Comparison of ENCODE assay signal across 15 mouse cellular contexts in the genomic region with DNA sequence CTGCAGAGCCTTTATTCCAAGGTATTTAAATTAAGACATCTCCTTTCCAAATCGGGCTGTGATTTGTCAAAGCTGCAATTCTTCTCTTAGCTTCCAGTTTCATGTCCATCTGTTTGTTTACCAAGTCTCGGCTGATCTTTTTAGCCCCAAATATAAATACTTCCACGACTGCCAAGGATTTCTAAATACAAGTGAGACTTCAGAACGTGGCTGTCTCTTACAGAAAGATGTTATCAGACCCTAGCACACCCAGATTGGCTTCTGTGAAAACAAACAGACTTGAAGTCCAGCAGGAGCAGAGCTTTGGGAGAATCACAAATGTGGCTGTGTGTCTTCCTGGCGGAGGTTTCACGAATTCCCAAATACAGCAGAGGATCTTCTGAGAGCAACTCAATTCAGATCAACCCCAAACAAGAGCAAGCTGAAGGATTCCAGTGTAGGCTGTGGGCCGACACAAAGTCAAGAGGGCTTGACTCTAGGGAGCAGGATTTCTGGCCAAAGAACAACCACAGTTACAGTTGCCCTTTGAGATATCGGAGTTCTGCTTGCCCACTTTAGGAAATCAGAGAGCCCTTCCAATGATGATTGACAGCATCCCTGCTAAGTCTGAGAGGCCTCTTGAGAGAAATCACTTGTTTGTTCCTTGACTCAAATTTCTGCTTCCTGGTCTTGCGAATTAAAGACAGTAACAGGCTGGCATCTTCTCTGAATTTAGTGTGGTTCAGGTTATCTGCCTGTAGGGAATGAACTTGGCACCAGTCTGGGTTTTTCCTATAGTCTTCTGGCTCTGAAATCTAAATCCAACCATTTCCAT. TPM values are rescaled to one million over a fixed set of nuclear protein-coding genes. Genes with fewer than 3 reads are reported as not detected.
DNase-seq lines count a peak whose midpoint lies in the region; ATAC-seq and TF ChIP-seq lines count a peak whose summit lies in the region.
"Had no signal": no experiment of that assay in that cellular context is flagged by ENCODE, and none has a peak within 500 bp of the region (broad histone marks: within the 10 kb centered on the region; RNA-seq: fewer than 3 reads in every experiment).

No protein-coding gene starts in this region.

- TF ChIP-seq POLR2A in small intestine, adult 2 months (IDR thresholded peaks at IDR 0.05; ENCODE audit: low read depth, low read length): no peak

- intact Hi-C loops in heart, postnatal 14 days (cut with DNase I): no loop called here

- TF ChIP-seq CTCF in small intestine, adult 2 months (IDR thresholded peaks at IDR 0.05; ENCODE audit: extremely low read depth, insufficient read length, insufficient replicate concordance, low read depth, low read length): no peak

- WGBS in limb, embryonic 15.5 days: 51% methylated on average over 9 of the region's 9 CpGs
- 55% methylated on average over 9 of the region's 9 CpGs for WGBS in limb, embryonic 10.5 days
- 46% methylated on average over 9 of the region's 9 CpGs for WGBS in embryonic facial prominence, embryonic 10.5 days
- 41% methylated on average over 9 of the region's 9 CpGs for WGBS in small intestine, adult 2 months

- H3K36me3 ChIP-seq in limb, embryonic 15.5 days: no peaks in the 10 kb centered on the region
- no peaks in the 10 kb centered on the region for H3K36me3 ChIP-seq in limb, embryonic 10.5 days
- H3K36me3 ChIP-seq in embryonic facial prominence, embryonic 10.5 days (replicated peaks): no peaks in the 10 kb centered on the region
- H3K36me3 ChIP-seq in small intestine, adult 2 months (ENCODE audit: control insufficient read depth, insufficient read depth, low read length): no peaks in the 10 kb centered on the region
- H3K36me3 ChIP-seq: forebrain, embryonic 12.5 days; liver, embryonic 15.5 days had no signal

- H3K4me2 ChIP-seq in limb, embryonic 15.5 days: no peak overlapping the region
- H3K4me2 ChIP-seq: forebrain, embryonic 12.5 days; liver, embryonic 15.5 days had no signal

- ATAC-seq in limb, embryonic 15.5 days (ENCODE audit: insufficient number of reproducible peaks, low FRiP score, low TSS enrichment, low read depth): no peak

- H3K9ac ChIP-seq in limb, embryonic 15.5 days: no peak overlapping the region
- H3K9ac ChIP-seq: forebrain, embryonic 12.5 days; liver, embryonic 15.5 days had no signal

- DNase-seq in heart, adult 11 months: peak; percentile 84
- no peak for DNase-seq in heart, postnatal 14 days
- no peak for DNase-seq in limb, embryonic 10.5 days (ENCODE audit: low spot score)
- no peak for DNase-seq in embryonic facial prominence, embryonic 10.5 days (ENCODE audit: low spot score)
- no peak for DNase-seq in thymus, postnatal 25 days
- DNase-seq in spleen, adult 12 weeks (ENCODE audit: low spot score): no peak
- DNase-seq: adrenal gland, postnatal 36 days; cerebellum, adult 8-10 months; kidney, adult 2 months; layer of hippocampus, postnatal 36 days; spleen, adult 18-20 months had no signal

- no peaks in the 10 kb centered on the region for H3K27me3 ChIP-seq in limb, embryonic 15.5 days
- no peaks in the 10 kb centered on the region for H3K27me3 ChIP-seq in limb, embryonic 10.5 days (ENCODE audit: low read depth, poor library complexity, severe bottlenecking)
- no peaks in the 10 kb centered on the region for H3K27me3 ChIP-seq in embryonic facial prominence, embryonic 10.5 days (replicated peaks; ENCODE audit: low read depth, poor library complexity, severe bottlenecking)
- no peaks in the 10 kb centered on the region for H3K27me3 ChIP-seq in small intestine, adult 2 months (ENCODE audit: control insufficient read depth, insufficient read depth, low read length)
- H3K27me3 ChIP-seq: forebrain, embryonic 12.5 days; liver, embryonic 15.5 days had no signal

- peak overlapping the region; percentile 58 for H3K27ac ChIP-seq in limb, embryonic 15.5 days
- H3K27ac ChIP-seq in limb, embryonic 10.5 days: no peak overlapping the region
- peak overlapping the region; percentile 12; the same call in 1 of the 2 replicates for H3K27ac ChIP-seq in embryonic facial prominence, embryonic 10.5 days (replicated peaks)
- peak overlapping the region; percentile 22; the same call in 1 of the 2 replicates for H3K27ac ChIP-seq in small intestine, adult 2 months (ENCODE audit: insufficient read depth, low read depth, low read length)
- H3K27ac ChIP-seq: forebrain, embryonic 12.5 days; liver, embryonic 15.5 days had no signal

- H3K4me1 ChIP-seq in limb, embryonic 15.5 days: peaks cover 40% of the 10 kb centered on the region
- H3K4me1 ChIP-seq in limb, embryonic 10.5 days: no peaks in the 10 kb centered on the region
- peaks cover 24% of the 10 kb centered on the region for H3K4me1 ChIP-seq in embryonic facial prominence, embryonic 10.5 days
- H3K4me1 ChIP-seq in small intestine, adult 2 months (ENCODE audit: control insufficient read depth, insufficient read depth, insufficient read length, low read length): peaks cover 24% of the 10 kb centered on the region; the same call in 1 of the 2 replicates

- no peaks in the 10 kb centered on the region for H3K9me3 ChIP-seq in limb, embryonic 15.5 days
- H3K9me3 ChIP-seq in limb, embryonic 10.5 days (replicated peaks): no peaks in the 10 kb centered on the region
- H3K9me3 ChIP-seq in embryonic facial prominence, embryonic 10.5 days: no peaks in the 10 kb centered on the region
- H3K9me3 ChIP-seq: liver, embryonic 15.5 days had no signal

- no peak overlapping the region for H3K4me3 ChIP-seq in limb, embryonic 15.5 days
- H3K4me3 ChIP-seq in limb, embryonic 10.5 days: no peak overlapping the region
- no peak overlapping the region for H3K4me3 ChIP-seq in embryonic facial prominence, embryonic 10.5 days
- no peak overlapping the region for H3K4me3 ChIP-seq in small intestine, adult 2 months (ENCODE audit: low read depth, low read length)
- H3K4me3 ChIP-seq: forebrain, embryonic 12.5 days; liver, embryonic 15.5 days had no signal

RNA-seq across cellular contexts. Expression of a gene that starts 34.4 kb away (rescaled TPM):
- 10 to 100 TPM; 91.5 to 98.3 TPM for total RNA-seq in heart, postnatal 14 days (2021)
- polyA plus RNA-seq in limb, embryonic 15.5 days (2015; fragmentation: Nextera tagmentation; extraction: Ambion mirVana): 20.6 and 21.4 TPM in 2 replicates
- polyA plus RNA-seq in limb, embryonic 10.5 days (2016; fragmentation: Nextera tagmentation; extraction: Ambion mirVana): 1.2 and 1.8 TPM in 2 replicates
- polyA plus RNA-seq in embryonic facial prominence, embryonic 10.5 days (2016; fragmentation: Nextera tagmentation; extraction: Ambion mirVana): 1.8 and 2.2 TPM in 2 replicates
- 0.55 and 0.75 TPM in 2 replicates for polyA plus RNA-seq in small intestine, adult 2 months (2012; rRNA removed)
